Mouse (Mus musculus): ENCODE results near the gene Akt1.

GRCm38 (mm10) chr12:112626455-112626854, 48.2 kb downstream of the Akt1 start:
- no peak for TF ChIP-seq CTCF (IDR thresholded peaks at IDR 0.05)
- TF ChIP-seq POLR2A (IDR thresholded peaks at IDR 0.05; ENCODE audit: insufficient read depth, low read depth, low read length), result no peak
